Mouse (Mus musculus): ENCODE data around the gene Zranb2. TPM values are rescaled to one million over a fixed set of nuclear protein-coding genes. Genes with fewer than 3 reads are reported as not detected.

The Zranb2 gene
- polyA plus RNA-seq, 1 experiment: 8.4 TPM

GRCm38 (mm10) chr3:157576343-157576722 lies 42.4 kb downstream of the Zranb2 start:
- TF ChIP-seq FLI1 (IDR thresholded peaks at IDR 0.05; ENCODE audit: low read length) (no peak), GATA1 (IDR thresholded peaks at IDR 0.05; ENCODE audit: borderline replicate concordance, low read length) (no peak)
- H3K27me3 ChIP-seq (replicated peaks): no peaks in the 10 kb centered on the region
- H3K9me3 ChIP-seq: no peaks in the 10 kb centered on the region
- H3K4me3 ChIP-seq (replicated peaks): peak overlapping the region; percentile 89
- peaks cover 21% of the 10 kb centered on the region for H3K36me3 ChIP-seq (replicated peaks; ENCODE audit: low read length)
- peaks cover 98% of the 10 kb centered on the region for H3K4me1 ChIP-seq

GRCm38 (mm10) chr3:157576862-157577261 lies 42.9 kb downstream of the Zranb2 start:
- no peaks in the 10 kb centered on the region for H3K9me3 ChIP-seq
- no peaks in the 10 kb centered on the region for H3K27me3 ChIP-seq (replicated peaks)
- peaks cover 21% of the 10 kb centered on the region for H3K36me3 ChIP-seq (replicated peaks; ENCODE audit: low read length)
- TF ChIP-seq GATA1 (IDR thresholded peaks at IDR 0.05; ENCODE audit: borderline replicate concordance, low read length): no peak
- TF ChIP-seq FLI1 (IDR thresholded peaks at IDR 0.05; ENCODE audit: low read length): no peak
- H3K4me3 ChIP-seq (replicated peaks): peak overlapping the region; percentile 89
- peaks cover 98% of the 10 kb centered on the region for H3K4me1 ChIP-seq

- Histone ChIP-seq H3K27me3 (replicated peaks) (no peaks in the 10 kb centered on the region), H3K4me3 (replicated peaks) (peak overlapping the region; percentile 73), H3K9me3 (no peaks in the 10 kb centered on the region), H3K36me3 (replicated peaks; ENCODE audit: low read length) (peaks cover 23% of the 10 kb centered on the region), H3K4me1 (peaks cover 96% of the 10 kb centered on the region)
- no peak for TF ChIP-seq GATA1 (IDR thresholded peaks at IDR 0.05; ENCODE audit: borderline replicate concordance, low read length)
- no peak for TF ChIP-seq FLI1 (IDR thresholded peaks at IDR 0.05; ENCODE audit: low read length)
Observed at GRCm38 (mm10) chr3:157578469-157579170, 44.7 kb downstream of the Zranb2 start.

GRCm38 (mm10) chr3:157579376-157579775 lies 45.4 kb downstream of the Zranb2 start:
- no peak for TF ChIP-seq FLI1 (IDR thresholded peaks at IDR 0.05; ENCODE audit: low read length)
- TF ChIP-seq GATA1 (IDR thresholded peaks at IDR 0.05; ENCODE audit: borderline replicate concordance, low read length): no peak
- Histone ChIP-seq H3K9me3 (no peaks in the 10 kb centered on the region), H3K36me3 (replicated peaks; ENCODE audit: low read length) (peaks cover 20% of the 10 kb centered on the region), H3K4me3 (replicated peaks) (no peak overlapping the region), H3K27me3 (replicated peaks) (no peaks in the 10 kb centered on the region), H3K4me1 (peaks cover 96% of the 10 kb centered on the region)

- Histone ChIP-seq H3K4me3 (replicated peaks) (peak overlapping the region; percentile 48), H3K4me1 (peaks cover 96% of the 10 kb centered on the region), H3K36me3 (replicated peaks; ENCODE audit: low read length) (peaks cover 25% of the 10 kb centered on the region), H3K27me3 (replicated peaks) (no peaks in the 10 kb centered on the region), H3K9me3 (no peaks in the 10 kb centered on the region)
- TF ChIP-seq FLI1 (IDR thresholded peaks at IDR 0.05; ENCODE audit: low read length): no peak
- TF ChIP-seq GATA1 (IDR thresholded peaks at IDR 0.05; ENCODE audit: borderline replicate concordance, low read length): no peak
Observed at GRCm38 (mm10) chr3:157580299-157580698, 46.3 kb downstream of the Zranb2 start.

GRCm38 (mm10) chr3:157581755-157582154 lies 47.8 kb downstream of the Zranb2 start:
- TF ChIP-seq FLI1 (IDR thresholded peaks at IDR 0.05; ENCODE audit: low read length) (no peak), GATA1 (IDR thresholded peaks at IDR 0.05; ENCODE audit: borderline replicate concordance, low read length) (no peak)
- H3K36me3 ChIP-seq (replicated peaks; ENCODE audit: low read length): peaks cover 36% of the 10 kb centered on the region

GRCm38 (mm10) chr3:157582626-157583405 lies 48.9 kb downstream of the Zranb2 start:
- H3K27me3 ChIP-seq (replicated peaks): no peaks in the 10 kb centered on the region
- TF ChIP-seq GATA1 (IDR thresholded peaks at IDR 0.05; ENCODE audit: borderline replicate concordance, low read length) (no peak), FLI1 (IDR thresholded peaks at IDR 0.05; ENCODE audit: low read length) (no peak)
- no peaks in the 10 kb centered on the region for H3K9me3 ChIP-seq
- H3K36me3 ChIP-seq (replicated peaks; ENCODE audit: low read length): peaks cover 41% of the 10 kb centered on the region
- H3K4me3 ChIP-seq (replicated peaks): no peak overlapping the region
- H3K4me1 ChIP-seq: peaks cover 97% of the 10 kb centered on the region

More at GRCm38 (mm10) chr3:157581755-157582154, 47.8 kb downstream of the Zranb2 start:
- Histone ChIP-seq H3K4me1 (peaks cover 96% of the 10 kb centered on the region), H3K4me3 (replicated peaks) (peak overlapping the region; percentile 60), H3K27me3 (replicated peaks) (no peaks in the 10 kb centered on the region), H3K9me3 (no peaks in the 10 kb centered on the region)

GRCm38 (mm10) chr3:157597837-157598379 lies 63.9 kb downstream of the Zranb2 start:
- no peak for TF ChIP-seq GATA1 (IDR thresholded peaks at IDR 0.05; ENCODE audit: borderline replicate concordance, low read length)
- no peak for TF ChIP-seq FLI1 (IDR thresholded peaks at IDR 0.05; ENCODE audit: low read length)
- Histone ChIP-seq H3K4me1 (peaks cover 74% of the 10 kb centered on the region), H3K27me3 (replicated peaks) (no peaks in the 10 kb centered on the region), H3K36me3 (replicated peaks; ENCODE audit: low read length) (peaks cover 70% of the 10 kb centered on the region), H3K4me3 (replicated peaks) (no peak overlapping the region), H3K9me3 (no peaks in the 10 kb centered on the region)

Other genes starting within 250 kb of the Zranb2 start
- 48.8 and 121 TPM in 2 replicates for gene Ptger3, start 32.7 kb downstream of the Zranb2 start, polyA plus RNA-seq (2012; ENCODE audit: insufficient read depth, low replicate concordance)